1 mouse cellular context compared by ENCODE assay signal in genomic region chr4:93481247-93481646, GRCm38 (mm10).
TF ChIP-seq lines count a peak whose summit lies in the region.

No protein-coding gene starts in this region.

TF ChIP-seq in MEL, 35 proteins besides CTCF, POLR2A, EP300 and RAD21 (continued from another document):
- TF ChIP-seq MEF2A (IDR thresholded peaks at IDR 0.05; ENCODE audit: extremely low read depth, insufficient replicate concordance, low read depth, low read length, poor library complexity, severe bottlenecking) (peak; percentile 58; the same call in 1 of the 2 replicates), MAFK (IDR thresholded peaks at IDR 0.05; ENCODE audit: borderline replicate concordance, low read depth, low read length) (peak; percentile 82)
